Mouse (Mus musculus) MEL (cell line): ENCODE results near the gene Psmb6.

Experiments
- CHD1 ChIP-seq: IDR thresholded peaks from 2 replicates; pipeline ENCODE4 v1.6.1; 2012; ENCODE audit warnings: low read depth, mild to moderate bottlenecking, inconsistent platforms, low read length, improper control_type of control experiment
- CHD2 ChIP-seq: IDR thresholded peaks from 2 replicates; pipeline ENCODE4 v1.6.1; 2011; ENCODE audit warnings: low read length, improper control_type of control experiment
- CTCF ChIP-seq, 3 experiments: IDR thresholded peaks in 2 of 3; conservative IDR thresholded peaks in 1 of 3; 2 replicates each; pipeline ENCODE4 v1.5.1; 2011 to 2012; ENCODE audit warnings: low read length in 3 of 3, low read depth in 2 of 3, mild to moderate bottlenecking in 2 of 3, improper control_type of control experiment in 1 of 3, inconsistent platforms in 1 of 3, mixed read lengths in 1 of 3, moderate library complexity in 1 of 3; ENCODE audit not compliant: control insufficient read depth in 1 of 3, insufficient read depth in 1 of 3, poor library complexity in 1 of 3, severe bottlenecking in 1 of 3
- ETS1 ChIP-seq: IDR thresholded peaks from 2 replicates; pipeline ENCODE4 v1.6.1; 2012; ENCODE audit warnings: low read depth, mild to moderate bottlenecking, inconsistent platforms, low read length, improper control_type of control experiment, moderate library complexity
- POLR2A ChIP-seq, 2 experiments: IDR thresholded peaks; 2 replicates each; pipeline ENCODE4 v1.6.1; 2011 to 2012; ENCODE audit warnings: low read length in 2 of 2, mild to moderate bottlenecking in 2 of 2, control low read depth in 1 of 2, improper control_type of control experiment in 1 of 2, low read depth in 1 of 2, moderate library complexity in 1 of 2; ENCODE audit not compliant: control insufficient read depth in 1 of 2, insufficient read depth in 1 of 2, poor library complexity in 1 of 2
- POLR2AphosphoS5 ChIP-seq: IDR thresholded peaks from 2 replicates; pipeline ENCODE4 v1.6.1; 2012; ENCODE audit warnings: low read depth, borderline replicate concordance, mild to moderate bottlenecking, inconsistent platforms, low read length, moderate library complexity, mixed read lengths
- RAD21 ChIP-seq: IDR thresholded peaks from 2 replicates; pipeline ENCODE4 v1.6.1; 2011; ENCODE audit warnings: mild to moderate bottlenecking, low read depth, low read length, improper control_type of control experiment
- SMC3 ChIP-seq: IDR thresholded peaks from 2 replicates; pipeline ENCODE4 v1.6.1; 2011; ENCODE audit warnings: low read depth, low read length, improper control_type of control experiment
- TCF12 ChIP-seq: IDR thresholded peaks from 2 replicates; pipeline ENCODE4 v1.6.1; 2014; ENCODE audit warnings: low read depth, mild to moderate bottlenecking, inconsistent platforms, low read length, improper control_type of control experiment, moderate library complexity
- USF1 ChIP-seq: IDR thresholded peaks from 2 replicates; pipeline ENCODE4 v1.6.1; 2014; ENCODE audit warnings: low read depth, mild to moderate bottlenecking, inconsistent platforms, low read length, improper control_type of control experiment, moderate library complexity
- ZC3H11A ChIP-seq: IDR thresholded peaks from 2 replicates; pipeline ENCODE4 v1.6.1; 2012; ENCODE audit warnings: low read depth, mild to moderate bottlenecking, inconsistent platforms, low read length, improper control_type of control experiment
- ZNF384 ChIP-seq: IDR thresholded peaks from 2 replicates; pipeline ENCODE4 v1.6.1; 2012; ENCODE audit warnings: low read depth, mild to moderate bottlenecking, inconsistent platforms, low read length, improper control_type of control experiment

- TF ChIP-seq ZNF384 (no peak), CTCF (IDR thresholded peaks at IDR 0.05 in 2 of 3, conservative IDR thresholded peaks at IDR 0.05 in 1 of 3; ENCODE audit: control insufficient read depth in 1 of 3, insufficient read depth in 1 of 3, low read depth in 2 of 3, low read length in 3 of 3, poor library complexity in 1 of 3, severe bottlenecking in 1 of 3) (no peak), CHD1 (no peak), RAD21 (no peak), TCF12 (no peak), USF1 (no peak), ETS1 (no peak), CHD2 (no peak), POLR2AphosphoS5 (no peak), ZC3H11A (no peak), SMC3 (no peak), POLR2A (IDR thresholded peaks at IDR 0.05; ENCODE audit: control insufficient read depth in 1 of 2, insufficient read depth in 1 of 2, low read depth in 1 of 2, low read length in 2 of 2, poor library complexity in 1 of 2) (no peak)
Measured at GRCm38 (mm10) chr11:70551526-70551925, 26.4 kb downstream of the Psmb6 start.
